Mouse (Mus musculus): Measurements from ENCODE around the gene Bmpr1b.
A peak's percentile ranks its signal among the peaks of the same experiment; 100 is the strongest.

- TF ChIP-seq TCF12 (IDR thresholded peaks at IDR 0.05; ENCODE audit: low read depth, low read length) (no peak), KAT2A (IDR thresholded peaks at IDR 0.05; ENCODE audit: insufficient replicate concordance, low read length) (no peak), POLR2AphosphoS2 (IDR thresholded peaks at IDR 0.05; ENCODE audit: low read depth, low read length) (no peak), CTCF (conservative IDR thresholded peaks at IDR 0.05 in 1 of 2, IDR thresholded peaks at IDR 0.05 in 1 of 2; ENCODE audit: low read depth in 2 of 2, low read length in 2 of 2) (peak; percentile 69 to 88; a peak in 3 of 4 replicates), EP300 (IDR thresholded peaks at IDR 0.05; ENCODE audit: low read length) (no peak), CHD1 (IDR thresholded peaks at IDR 0.05; ENCODE audit: low read depth, low read length) (no peak), POLR2A (IDR thresholded peaks at IDR 0.05; ENCODE audit: low read depth, low read length) (no peak), HCFC1 (IDR thresholded peaks at IDR 0.05; ENCODE audit: low read depth, low read length) (0 out of 2 replicates have a peak, but pooled peaks have one; percentile 24), UBTF (IDR thresholded peaks at IDR 0.05; ENCODE audit: low read depth, low read length) (no peak), CHD2 (IDR thresholded peaks at IDR 0.05; ENCODE audit: low read length) (no peak)
Measured at GRCm38 (mm10) chr3:142043463-142043862, 125.8 kb downstream of the Bmpr1b start.

All from CH12.LX (cell line).